In the genomic region with DNA sequence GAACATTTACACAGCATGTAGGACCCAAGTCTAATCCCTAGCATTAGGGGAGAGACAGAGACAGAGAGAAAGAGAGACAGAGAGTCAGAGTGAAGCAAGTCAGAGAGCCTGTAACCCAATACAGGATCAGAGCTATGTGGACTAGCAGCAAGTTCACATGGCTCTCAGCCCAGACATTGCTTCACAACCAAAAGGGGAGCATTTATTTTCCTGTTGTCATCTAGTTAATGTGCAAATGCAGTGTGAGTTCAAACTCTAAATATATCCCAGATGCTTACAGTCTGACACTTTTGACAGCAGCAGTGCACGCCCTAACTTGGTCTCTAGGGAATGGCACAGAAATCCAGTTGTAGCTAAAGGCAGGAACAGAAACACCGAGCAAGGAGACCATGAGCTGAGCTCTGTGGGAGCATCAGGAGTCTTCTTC, we compare ENCODE assay signal across 8 mouse cellular contexts. TPM values are rescaled to one million over a fixed set of nuclear protein-coding genes. Genes with fewer than 3 reads are reported as not detected.
DNase-seq lines count a peak whose midpoint lies in the region; ATAC-seq and TF ChIP-seq lines count a peak whose summit lies in the region.

No protein-coding gene starts in this region.

- DNase-seq in MN1 (ENCODE audit: low spot score), result peak; percentile 72
- DNase-seq in brain, embryonic 14.5 days (ENCODE audit: low read depth), result peak; percentile 4
- DNase-seq in natural killer cell, adult 2 months (ENCODE audit: low spot score in 2 of 2), result no peak
- no peak for DNase-seq in thymus, adult 2 months
- DNase-seq in frontal cortex, postnatal 25 days (ENCODE audit: low spot score in 2 of 2), result no peak

- peak overlapping the region; percentile 95 for H3K27ac ChIP-seq in heart, embryonic 13.5 days (replicated peaks)
- peak overlapping the region; percentile 12; the same call in 1 of the 2 replicates for H3K27ac ChIP-seq in limb, embryonic 13.5 days
- H3K27ac ChIP-seq in stomach, embryonic 16.5 days (ENCODE audit: low read length), result peak overlapping the region; percentile 82
- no peak overlapping the region for H3K27ac ChIP-seq in thymus, adult 2 months (ENCODE audit: control insufficient read depth, insufficient read depth, low read length)

- 0 out of 2 replicates have a peak, but pooled peaks have one; percentile 38 for ATAC-seq in heart, embryonic 13.5 days (ENCODE audit: extremely low read depth, insufficient number of reproducible peaks, low FRiP score, low TSS enrichment)
- peak; percentile 67; the same call in 1 of the 2 replicates for ATAC-seq in limb, embryonic 13.5 days (ENCODE audit: low FRiP score, low read depth)
- peak; percentile 87 for ATAC-seq in stomach, embryonic 16.5 days (ENCODE audit: insufficient read depth, low FRiP score)

- no peaks in the 10 kb centered on the region for H3K27me3 ChIP-seq in heart, embryonic 13.5 days (replicated peaks)
- no peaks in the 10 kb centered on the region for H3K27me3 ChIP-seq in limb, embryonic 13.5 days
- no peaks in the 10 kb centered on the region for H3K27me3 ChIP-seq in stomach, embryonic 16.5 days (ENCODE audit: control insufficient read depth, insufficient read depth, low read length)
- no peaks in the 10 kb centered on the region for H3K27me3 ChIP-seq in thymus, adult 2 months (ENCODE audit: control insufficient read depth, insufficient read depth, low read length)

- H3K4me2 ChIP-seq in heart, embryonic 13.5 days, result peak overlapping the region; percentile 25; the same call in 1 of the 2 replicates
- H3K4me2 ChIP-seq in limb, embryonic 13.5 days (replicated peaks), result no peak overlapping the region
- H3K4me2 ChIP-seq in stomach, embryonic 16.5 days (ENCODE audit: low read depth, low read length), result no peak overlapping the region

- no peaks in the 10 kb centered on the region for H3K9me3 ChIP-seq in heart, embryonic 13.5 days
- no peaks in the 10 kb centered on the region for H3K9me3 ChIP-seq in limb, embryonic 13.5 days
- no peaks in the 10 kb centered on the region for H3K9me3 ChIP-seq in stomach, embryonic 16.5 days (replicated peaks; ENCODE audit: control insufficient read depth, low read length)

- peaks cover 41% of the 10 kb centered on the region for H3K4me1 ChIP-seq in heart, embryonic 13.5 days
- H3K4me1 ChIP-seq in limb, embryonic 13.5 days, result peaks cover 10% of the 10 kb centered on the region; the same call in 1 of the 2 replicates
- peaks cover 21% of the 10 kb centered on the region for H3K4me1 ChIP-seq in stomach, embryonic 16.5 days (ENCODE audit: control insufficient read depth, insufficient read depth, low read length)
- peaks cover 6% of the 10 kb centered on the region for H3K4me1 ChIP-seq in thymus, adult 2 months (replicated peaks; ENCODE audit: control insufficient read depth, insufficient read depth, low read length)

- WGBS in heart, embryonic 13.5 days, result 16% methylated on average over 2 of the region's 2 CpGs
- WGBS in limb, embryonic 13.5 days, result 30% methylated on average over 2 of the region's 2 CpGs
- 32% methylated on average over 2 of the region's 2 CpGs for WGBS in stomach, embryonic 16.5 days
- 92% methylated on average over 2 of the region's 2 CpGs for WGBS in thymus, adult 2 months

- no peak for TF ChIP-seq POLR2A in brain, embryonic 14.5 days (IDR thresholded peaks at IDR 0.05; ENCODE audit: borderline replicate concordance, extremely low read depth, insufficient read depth, insufficient read length, poor library complexity, severe bottlenecking)
- TF ChIP-seq POLR2A in thymus, adult 2 months (IDR thresholded peaks at IDR 0.05; ENCODE audit: control insufficient read depth, extremely low read depth, insufficient read depth, low read length, poor library complexity), result no peak

- no peak overlapping the region for H3K4me3 ChIP-seq in heart, embryonic 13.5 days
- H3K4me3 ChIP-seq in limb, embryonic 13.5 days, result no peak overlapping the region
- H3K4me3 ChIP-seq in stomach, embryonic 16.5 days (replicated peaks; ENCODE audit: low read length), result no peak overlapping the region
- H3K4me3 ChIP-seq in thymus, adult 2 months (ENCODE audit: control insufficient read depth, insufficient read depth, low read length), result no peak overlapping the region

- TF ChIP-seq CTCF in brain, embryonic 14.5 days (IDR thresholded peaks at IDR 0.05; ENCODE audit: borderline replicate concordance, extremely low read depth, insufficient read depth, insufficient read length), result no peak
- no peak for TF ChIP-seq CTCF in thymus, adult 2 months (IDR thresholded peaks at IDR 0.05; ENCODE audit: borderline replicate concordance, control insufficient read depth, extremely low read depth, insufficient read depth, low read length, poor library complexity)

- peak overlapping the region; percentile 52 for H3K9ac ChIP-seq in heart, embryonic 13.5 days
- no peak overlapping the region for H3K9ac ChIP-seq in limb, embryonic 13.5 days
- no peak overlapping the region for H3K9ac ChIP-seq in stomach, embryonic 16.5 days (ENCODE audit: low read length)

- H3K36me3 ChIP-seq in heart, embryonic 13.5 days, result no peaks in the 10 kb centered on the region
- H3K36me3 ChIP-seq in limb, embryonic 13.5 days, result no peaks in the 10 kb centered on the region
- no peaks in the 10 kb centered on the region for H3K36me3 ChIP-seq in stomach, embryonic 16.5 days (ENCODE audit: control insufficient read depth, insufficient read depth, low read length)
- no peaks in the 10 kb centered on the region for H3K36me3 ChIP-seq in thymus, adult 2 months (ENCODE audit: control insufficient read depth, insufficient read depth, low read length)

RNA-seq across cellular contexts. Expression of a gene that starts 8.6 kb away (rescaled TPM):
- polyA plus RNA-seq in brain, embryonic 14.5 days (2012; rRNA removed), result 59.4 and 91.9 TPM in 2 replicates
- 61.3 and 63.2 TPM in 2 replicates for polyA plus RNA-seq in heart, embryonic 13.5 days (2015; fragmentation: Nextera tagmentation; extraction: Ambion mirVana)
- 79.0 and 87.4 TPM in 2 replicates for polyA plus RNA-seq in limb, embryonic 13.5 days (2015; fragmentation: Nextera tagmentation; extraction: Ambion mirVana)
- 67.9 and 69.2 TPM in 2 replicates for polyA plus RNA-seq in stomach, embryonic 16.5 days (2015; fragmentation: Nextera tagmentation; extraction: Ambion mirVana)
- polyA plus RNA-seq in thymus, adult 2 months (2012; rRNA removed), result 29.3 and 41.9 TPM in 2 replicates

RNA-seq across cellular contexts. Expression of a gene that starts 15.6 kb away (rescaled TPM):
- polyA plus RNA-seq in brain, embryonic 14.5 days (2012; rRNA removed), result 9.5 and 11.3 TPM in 2 replicates
- polyA plus RNA-seq in heart, embryonic 13.5 days (2015; fragmentation: Nextera tagmentation; extraction: Ambion mirVana), result 13.6 and 15.8 TPM in 2 replicates
- 22.4 and 22.9 TPM in 2 replicates for polyA plus RNA-seq in limb, embryonic 13.5 days (2015; fragmentation: Nextera tagmentation; extraction: Ambion mirVana)
- 18.7 and 19.5 TPM in 2 replicates for polyA plus RNA-seq in stomach, embryonic 16.5 days (2015; fragmentation: Nextera tagmentation; extraction: Ambion mirVana)
- polyA plus RNA-seq in thymus, adult 2 months (2012; rRNA removed), result 8.4 and 8.7 TPM in 2 replicates

RNA-seq across cellular contexts. Expression of a gene that starts 41.7 kb away (rescaled TPM):
- polyA plus RNA-seq in brain, embryonic 14.5 days (2012; rRNA removed), result 49.1 and 69.0 TPM in 2 replicates
- 31.2 and 38.7 TPM in 2 replicates for polyA plus RNA-seq in heart, embryonic 13.5 days (2015; fragmentation: Nextera tagmentation; extraction: Ambion mirVana)
- polyA plus RNA-seq in limb, embryonic 13.5 days (2015; fragmentation: Nextera tagmentation; extraction: Ambion mirVana), result 48.3 and 54.6 TPM in 2 replicates
- polyA plus RNA-seq in stomach, embryonic 16.5 days (2015; fragmentation: Nextera tagmentation; extraction: Ambion mirVana), result 20.5 and 21.1 TPM in 2 replicates
- polyA plus RNA-seq in thymus, adult 2 months (2012; rRNA removed), result 16.4 and 18.9 TPM in 2 replicates

Comparison
In these comparisons a context has a peak if more than half of its experiments do, and no peak if none do; other contexts are left out.
1. DNase-seq: peak in MN1 (single experiment) and brain, embryonic 14.5 days (single experiment); none in natural killer cell, adult 2 months (0 of 2), thymus, adult 2 months (single experiment) and frontal cortex, postnatal 25 days (0 of 2).
2. Peak in every context shown above with its lines, with median percentiles within 50 percentile points of each other: ATAC-seq.